Comparison of ENCODE assay signal across 8 mouse cellular contexts in the genomic region with DNA sequence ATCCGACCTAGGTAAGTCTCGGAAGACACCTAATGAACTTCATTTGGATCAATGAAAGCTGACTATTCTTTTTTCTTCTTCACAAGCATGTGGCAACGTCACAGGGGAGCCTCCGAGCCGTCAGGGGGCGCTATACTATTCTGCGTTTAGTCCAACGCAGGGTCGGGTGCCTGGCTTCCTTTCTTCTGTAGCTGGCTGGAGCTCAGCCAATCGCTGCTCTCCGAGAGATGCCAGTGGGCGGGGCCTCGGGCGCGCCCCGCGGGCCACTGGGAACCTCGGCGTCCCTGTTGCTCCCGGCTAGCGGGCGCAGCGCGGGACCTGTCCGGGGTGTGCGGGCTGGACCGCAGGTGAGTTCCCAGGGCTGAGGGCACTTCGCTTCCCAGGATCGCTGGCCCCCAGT. TPM values are rescaled to one million over a fixed set of nuclear protein-coding genes. Genes with fewer than 3 reads are reported as not detected.
A peak's percentile ranks its signal among the peaks of the same experiment; 100 is the strongest.
DNase-seq lines count a peak whose midpoint lies in the region; ATAC-seq lines count a peak whose summit lies in the region.

A gene (plus strand): TSS at position 233 of the 400 bp plus-strand sequence.

- ATAC-seq in inflammation-experienced regulatory T-cells, adult 6 months = peak; percentile 97
- peak; percentile 98 for ATAC-seq in megakaryocyte-erythroid progenitor cell, adult 5-6 weeks (replicated peaks; ENCODE audit: low FRiP score, low TSS enrichment, poor library complexity, severe bottlenecking)

- intact Hi-C loops in gastrocnemius, postnatal 14 days (cut with DNase I; ENCODE audit: low total_unique reads) = no loop called here
- intact Hi-C loops in left cerebral cortex, postnatal 10 days (cut with DNase I) = loop anchor here (5.0 to 10.0 kb wide), 2 partner anchors 166 to 689 kb away; a partner anchor contains a TSS

- DNase-seq in adrenal gland, adult (ENCODE audit: inconsistent age in 2 of 2, low spot score in 1 of 2) = peak; percentile 98 to 99
- DNase-seq in embryo, embryonic 10.5 days (ENCODE audit: low spot score) = peak; percentile 98
- peak; percentile 98 for DNase-seq in gastrocnemius, postnatal 14 days
- DNase-seq in left cerebral cortex, postnatal 10 days (ENCODE audit: extremely low spot score in 1 of 2, low spot score in 2 of 2) = peak; percentile 99
- peak; percentile 98 for DNase-seq in right cerebral cortex, postnatal 25 days
- DNase-seq in urinary bladder, postnatal 4 days (ENCODE audit: low spot score in 2 of 2) = peak; percentile 96 to 99

RNA-seq across cellular contexts. Expression of the gene that starts here (rescaled TPM):
- total RNA-seq in gastrocnemius, postnatal 14 days (2021) = 10 to 100 TPM; 28.9 to 29.1 TPM
- polyA plus RNA-seq in inflammation-experienced regulatory T-cells, adult 6 months (2017; shearing (Covaris generic)) = 10 to 100 TPM; 36.7 to 50.5 (median 49.6) TPM
- total RNA-seq in left cerebral cortex, postnatal 10 days (2021) = 10 to 100 TPM; 40.5 to 42.9 TPM
- 22.7 and 25.5 TPM in 2 replicates for total RNA-seq in megakaryocyte-erythroid progenitor cell, adult 5-6 weeks (2014; fragmentation: Nextera tagmentation)
- total RNA-seq in megakaryocyte-erythroid progenitor cell, adult 5-6 weeks (2017) = 28.9 and 29.2 TPM in 2 replicates

Comparison
In these comparisons a context has a peak if more than half of its experiments do, and no peak if none do; other contexts are left out.
1. Peak in every context shown above with its lines: DNase-seq and ATAC-seq.